Mouse (Mus musculus) retina, adult 2 months (tissue): ENCODE results near the gene Setd3.

Experiments used
- DNase-seq: peaks from one replicate; pipeline ENCODE4 v3.0.0-alpha.2; 2012; ENCODE audit warnings: low read depth, low spot score

The Setd3 gene

DNA sequence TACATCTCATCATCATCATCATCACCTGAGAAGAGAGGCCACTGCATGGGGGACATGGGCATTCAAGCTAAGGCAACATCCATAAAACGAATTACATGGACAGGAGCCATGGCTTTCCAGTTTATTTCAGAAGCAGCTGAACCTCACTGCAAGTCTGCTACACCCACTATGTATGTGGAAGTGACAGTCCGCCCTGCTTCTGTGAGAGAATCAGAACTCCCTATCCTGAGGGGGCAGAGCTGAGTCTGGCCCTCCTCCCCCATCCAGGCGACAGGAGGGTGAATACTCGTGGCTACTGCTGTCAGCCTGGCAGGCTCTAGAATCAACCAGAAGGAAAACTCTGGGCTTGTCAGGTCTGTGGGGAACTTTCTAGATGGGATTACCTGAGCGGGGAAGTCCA lies 106.2 kb downstream of the Setd3 start:
- DNase-seq, result no peak

DNA sequence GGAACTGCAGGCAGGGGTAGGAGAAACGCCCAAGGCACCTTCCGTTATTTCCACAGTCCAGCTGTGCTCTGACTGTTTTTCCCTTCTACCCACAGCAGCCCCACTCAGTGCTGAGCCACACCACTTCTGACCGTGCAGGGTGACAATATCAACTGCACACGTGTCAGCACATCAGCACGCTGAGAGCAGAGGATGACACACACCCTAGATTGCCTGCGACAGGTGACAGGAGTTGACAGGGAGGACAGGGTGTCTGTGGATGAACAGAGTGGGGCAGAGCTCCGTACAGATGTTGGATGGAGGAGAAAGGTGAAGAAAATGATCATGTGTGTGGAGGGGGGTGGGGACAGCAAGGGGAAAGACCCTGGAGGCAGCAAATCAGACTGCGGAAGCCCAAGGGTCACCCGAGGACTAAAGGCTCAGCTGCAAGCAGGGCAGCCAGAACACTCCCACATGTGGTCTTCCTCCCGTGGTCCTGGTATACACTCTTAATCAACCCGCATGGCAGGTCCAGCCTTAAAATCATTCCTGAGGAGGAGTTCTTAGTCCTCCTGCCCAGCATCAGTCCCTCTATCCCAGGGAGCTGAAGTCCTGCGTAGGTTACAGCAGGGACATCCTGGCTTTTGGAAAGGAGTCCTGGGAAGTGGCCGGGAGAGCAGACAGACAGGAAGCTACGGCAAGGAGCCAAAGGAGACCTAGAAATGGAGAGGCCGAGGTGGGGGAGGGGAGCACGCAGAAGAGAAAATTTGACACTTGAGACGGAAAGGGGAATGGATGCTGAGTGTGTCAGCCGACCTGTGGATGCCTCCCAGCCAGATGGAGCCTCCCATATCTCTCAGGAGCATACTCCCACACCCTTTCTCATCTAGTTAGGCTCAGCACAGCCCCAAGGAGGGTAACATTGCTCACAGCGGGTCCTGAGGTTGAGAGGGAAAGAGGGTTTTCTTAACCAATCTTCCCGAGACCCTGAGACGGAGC lies 108.1 kb downstream of the Setd3 start:
- DNase-seq, result no peak

DNA sequence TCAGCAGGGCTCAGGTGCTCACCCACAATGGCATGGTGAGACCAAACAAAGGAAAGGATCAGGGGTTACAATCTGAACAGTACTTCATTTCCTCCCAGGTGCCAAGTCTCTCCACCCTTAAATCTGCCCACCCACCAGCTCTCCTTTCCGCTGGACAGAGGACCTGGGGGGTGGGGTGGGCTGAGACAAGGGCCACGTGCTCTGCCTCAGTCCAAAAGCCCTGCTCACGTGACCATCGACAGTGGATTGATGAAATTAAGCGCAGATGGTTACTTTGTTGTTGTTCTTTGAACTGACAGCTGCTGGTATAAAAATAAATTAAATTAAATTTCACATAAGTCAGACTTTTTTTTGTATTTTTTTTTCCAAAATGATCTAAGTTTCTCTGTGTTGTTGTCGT lies 109.6 kb downstream of the Setd3 start:
- no peak for DNase-seq

DNA sequence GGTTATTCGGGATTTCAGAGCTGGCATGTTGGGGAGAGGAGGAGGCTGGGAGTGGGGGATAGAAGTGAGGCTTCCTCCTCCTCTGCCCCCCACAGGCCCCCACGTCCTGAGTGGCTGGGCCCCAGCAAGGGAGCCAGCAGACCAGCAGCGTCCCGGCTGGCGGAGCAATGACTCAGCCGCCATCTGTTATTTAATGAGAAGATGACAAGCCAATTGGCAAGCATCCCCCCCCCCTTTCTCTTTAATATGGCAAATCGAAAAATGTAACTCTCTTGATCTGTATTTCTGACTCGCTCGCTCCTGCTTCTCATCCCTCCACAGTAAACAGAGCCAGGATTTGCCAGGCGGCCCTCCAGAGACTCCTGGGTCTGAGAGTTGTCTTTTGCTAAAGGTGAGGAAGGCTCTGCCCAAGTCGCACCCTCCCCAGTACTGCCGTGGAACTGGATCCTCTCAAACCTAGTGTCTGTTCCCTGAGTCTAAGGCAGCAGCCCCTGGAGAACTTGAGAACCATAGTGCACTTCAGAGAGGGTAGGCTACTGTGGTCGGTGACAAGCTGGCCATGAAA lies 111.2 kb downstream of the Setd3 start:
- DNase-seq, result no peak

DNA sequence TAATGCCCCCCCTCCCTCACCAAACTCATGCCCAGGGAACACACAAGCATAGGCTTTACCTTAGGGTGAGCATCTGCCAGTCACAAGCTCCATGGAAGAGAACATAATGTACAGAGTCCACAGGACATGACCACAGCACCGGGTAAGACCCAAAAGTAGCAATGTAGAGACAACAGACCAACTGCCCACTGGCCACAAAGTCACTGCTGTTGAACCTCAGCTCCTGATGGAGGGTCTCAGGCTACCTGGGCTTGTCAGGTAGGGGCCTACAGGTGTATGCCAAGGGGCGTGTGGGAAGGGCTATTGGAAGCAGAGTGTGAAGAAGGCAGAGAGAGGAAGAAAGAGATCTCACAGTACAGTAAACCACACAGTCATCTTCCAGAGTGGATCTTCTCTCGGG lies 111.9 kb downstream of the Setd3 start:
- no peak for DNase-seq

DNA sequence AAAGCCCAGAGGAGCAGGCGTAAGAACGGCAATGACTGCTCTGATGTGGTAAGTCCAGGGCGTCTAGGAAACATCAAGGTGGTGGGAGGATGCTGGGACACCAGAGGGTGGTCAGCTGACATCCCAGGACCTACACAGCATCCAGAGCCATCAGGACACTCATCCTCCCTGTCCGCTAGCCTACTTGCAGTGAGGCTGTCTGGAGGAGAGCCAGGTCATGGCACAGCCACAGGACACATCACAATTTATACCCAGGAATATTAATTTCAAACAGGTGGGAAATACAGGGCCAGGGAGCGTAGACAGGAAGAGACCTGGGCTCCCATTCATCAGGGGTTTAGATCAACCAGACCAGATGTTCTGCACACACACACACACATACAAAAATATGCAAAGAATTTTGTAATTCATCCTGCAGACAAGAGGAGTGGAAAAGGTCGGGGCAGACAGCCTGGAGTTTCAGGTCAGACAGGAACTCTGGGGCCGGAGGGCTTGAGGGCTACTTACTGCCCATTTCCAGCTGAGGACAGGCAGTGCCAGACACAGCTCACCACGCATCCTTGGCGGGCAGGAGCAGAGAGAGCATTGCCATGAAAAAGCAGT lies 114.6 kb downstream of the Setd3 start:
- no peak for DNase-seq

DNA sequence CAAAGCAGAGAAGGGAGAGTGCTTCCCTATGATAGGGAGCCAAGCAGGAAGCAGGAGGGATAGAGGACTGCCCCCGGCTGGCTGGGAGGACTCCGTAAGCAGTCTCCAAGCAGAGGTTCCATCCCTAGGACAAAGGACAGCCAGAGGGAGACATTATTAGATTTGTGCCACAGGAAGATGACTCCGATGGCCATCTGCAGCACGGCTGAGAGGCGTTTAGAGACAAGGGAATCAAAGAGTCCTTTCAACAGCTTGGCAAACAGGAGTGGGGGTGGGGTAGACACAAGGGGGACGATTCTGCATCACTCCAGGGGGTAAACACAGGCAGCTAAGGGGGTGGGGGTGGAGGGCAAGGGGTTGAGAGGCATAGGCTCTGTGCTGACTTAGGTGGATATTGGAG lies 115.1 kb downstream of the Setd3 start:
- no peak for DNase-seq

DNA sequence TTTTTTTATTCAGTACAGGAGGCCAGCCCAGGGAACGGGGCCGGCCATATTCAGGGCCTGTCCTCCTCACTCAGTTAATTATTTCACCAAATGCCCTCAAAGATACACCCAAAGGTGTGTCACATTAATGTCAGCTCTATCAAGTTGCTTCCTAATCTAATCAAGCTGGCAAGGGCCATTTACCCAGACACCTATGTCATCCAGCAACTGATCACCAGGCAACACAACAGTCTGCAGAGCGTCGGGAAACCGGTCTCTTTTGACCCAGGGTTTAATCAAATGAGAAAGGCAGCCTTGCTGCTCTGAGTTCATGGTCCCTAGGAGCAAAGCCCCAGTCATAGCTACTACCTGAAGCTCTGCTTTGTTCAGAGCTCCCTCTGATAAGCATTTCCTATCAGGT lies 117.0 kb downstream of the Setd3 start:
- no peak for DNase-seq

DNA sequence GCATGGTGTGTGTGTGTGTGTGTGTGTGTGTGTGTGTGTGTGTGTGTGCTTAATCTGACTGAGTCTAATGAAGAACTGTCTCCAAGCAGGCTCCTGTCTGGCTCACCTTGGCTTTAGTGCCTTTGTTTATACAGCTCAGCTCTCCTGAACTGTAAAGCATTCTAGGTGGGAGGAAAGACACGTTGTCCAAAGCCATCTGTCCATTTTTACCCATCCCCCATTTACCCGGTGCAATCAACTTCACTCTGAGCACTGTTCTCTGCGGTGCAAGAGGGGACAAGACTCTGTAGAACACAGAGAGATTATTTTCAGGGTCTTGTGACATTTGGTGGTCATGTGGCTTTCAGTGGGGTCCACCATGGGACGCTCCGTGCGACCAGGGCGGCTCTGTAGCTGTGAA lies 117.5 kb downstream of the Setd3 start:
- DNase-seq, result no peak
